In the genomic region with DNA sequence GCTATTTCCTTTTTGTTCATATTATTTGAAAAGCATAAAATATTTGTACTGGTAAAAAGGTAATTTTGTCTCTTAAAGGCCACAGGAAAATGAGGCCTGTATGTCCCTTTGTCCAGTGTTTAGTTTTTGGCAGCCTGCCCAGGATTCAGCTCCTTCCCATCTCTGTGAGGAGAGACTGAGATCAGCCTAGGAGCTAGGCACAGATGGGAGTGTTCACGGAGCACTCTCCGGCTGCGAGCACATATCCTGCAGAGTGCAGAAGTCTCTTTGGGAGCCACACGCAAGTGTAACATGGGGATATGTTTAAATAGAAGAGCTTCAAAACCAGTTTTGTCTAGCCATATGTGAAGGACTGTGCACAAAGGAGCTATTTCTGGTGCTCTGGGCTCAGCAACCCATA, we compare ENCODE assay signal across 8 mouse cellular contexts.
A peak's percentile ranks its signal among the peaks of the same experiment; 100 is the strongest.
DNase-seq lines count a peak whose midpoint lies in the region; ATAC-seq and TF ChIP-seq lines count a peak whose summit lies in the region.

No protein-coding gene starts in this region.

- no peak overlapping the region for H3K27ac ChIP-seq in kidney, postnatal 0 days
- peak overlapping the region; percentile 37; the same call in 1 of the 2 replicates for H3K27ac ChIP-seq in embryonic facial prominence, embryonic 12.5 days
- no peak overlapping the region for H3K27ac ChIP-seq in heart, embryonic 15.5 days

- no peak for TF ChIP-seq CTCF in kidney, postnatal 0 days (IDR thresholded peaks at IDR 0.05; ENCODE audit: low read depth)

- H3K4me3 ChIP-seq in kidney, postnatal 0 days (replicated peaks; ENCODE audit: low read depth, low read length) = no peak overlapping the region
- no peak overlapping the region for H3K4me3 ChIP-seq in embryonic facial prominence, embryonic 12.5 days
- H3K4me3 ChIP-seq in heart, embryonic 15.5 days = no peak overlapping the region

- H3K9me3 ChIP-seq in kidney, postnatal 0 days (replicated peaks; ENCODE audit: low read length) = no peaks in the 10 kb centered on the region
- no peaks in the 10 kb centered on the region for H3K9me3 ChIP-seq in embryonic facial prominence, embryonic 12.5 days
- no peaks in the 10 kb centered on the region for H3K9me3 ChIP-seq in heart, embryonic 15.5 days (replicated peaks)

- peak; percentile 19 for DNase-seq in kidney, postnatal 0 days (ENCODE audit: low spot score)
- DNase-seq in kidney, adult 18-20 months = no peak
- peak; percentile 54 to 79 for DNase-seq in left cerebral cortex, postnatal 25 days (ENCODE audit: low spot score in 2 of 2)
- DNase-seq in retina, embryonic 14.5 days (ENCODE audit: low spot score) = peak; percentile 45
- DNase-seq in yolk sac, embryonic 10.5 days (ENCODE audit: low spot score) = no peak
- DNase-seq in thymus, postnatal 4 days = no peak

- ATAC-seq in kidney, postnatal 0 days (replicated peaks; ENCODE audit: low FRiP score, low read depth) = no peak
- ATAC-seq in embryonic facial prominence, embryonic 12.5 days (ENCODE audit: insufficient number of reproducible peaks, insufficient read depth, low FRiP score, low TSS enrichment) = no peak
- ATAC-seq in heart, embryonic 15.5 days (replicated peaks; ENCODE audit: insufficient number of reproducible peaks, insufficient read depth, low FRiP score, low read depth) = peak; percentile 30; the same call in 1 of the 2 replicates

- H3K36me3 ChIP-seq in kidney, postnatal 0 days (ENCODE audit: insufficient read depth, low read length) = no peaks in the 10 kb centered on the region
- no peaks in the 10 kb centered on the region for H3K36me3 ChIP-seq in embryonic facial prominence, embryonic 12.5 days
- no peaks in the 10 kb centered on the region for H3K36me3 ChIP-seq in heart, embryonic 15.5 days

- intact Hi-C loops in left cerebral cortex, postnatal 25 days (cut with DNase I) = no loop called here

- no peak overlapping the region for H3K9ac ChIP-seq in kidney, postnatal 0 days (ENCODE audit: low read depth, low read length)
- no peak overlapping the region for H3K9ac ChIP-seq in embryonic facial prominence, embryonic 12.5 days
- H3K9ac ChIP-seq in heart, embryonic 15.5 days = no peak overlapping the region

- 61% methylated on average over 4 of the region's 4 CpGs for WGBS in kidney, postnatal 0 days
- 45% methylated on average over 4 of the region's 4 CpGs for WGBS in embryonic facial prominence, embryonic 12.5 days
- 40% methylated on average over 4 of the region's 4 CpGs for WGBS in heart, embryonic 15.5 days

- no peaks in the 10 kb centered on the region for H3K4me1 ChIP-seq in kidney, postnatal 0 days (replicated peaks; ENCODE audit: insufficient read depth, low read length)
- H3K4me1 ChIP-seq in embryonic facial prominence, embryonic 12.5 days = peaks cover 32% of the 10 kb centered on the region
- H3K4me1 ChIP-seq in heart, embryonic 15.5 days (replicated peaks) = peaks cover 24% of the 10 kb centered on the region

- H3K27me3 ChIP-seq in kidney, postnatal 0 days (ENCODE audit: insufficient read depth, low read length) = no peaks in the 10 kb centered on the region
- H3K27me3 ChIP-seq in embryonic facial prominence, embryonic 12.5 days = no peaks in the 10 kb centered on the region
- no peaks in the 10 kb centered on the region for H3K27me3 ChIP-seq in heart, embryonic 15.5 days

- H3K4me2 ChIP-seq in kidney, postnatal 0 days (ENCODE audit: low read length) = no peak overlapping the region
- no peak overlapping the region for H3K4me2 ChIP-seq in embryonic facial prominence, embryonic 12.5 days (replicated peaks)
- no peak overlapping the region for H3K4me2 ChIP-seq in heart, embryonic 15.5 days

Comparison
In these comparisons a context has a peak if more than half of its experiments do, and no peak if none do; other contexts are left out.
1. DNase-seq: peak in kidney, postnatal 0 days (single experiment), left cerebral cortex, postnatal 25 days (2 of 2) and retina, embryonic 14.5 days (single experiment); none in kidney, adult 18-20 months (single experiment), yolk sac, embryonic 10.5 days (single experiment) and thymus, postnatal 4 days (single experiment).